Mouse (Mus musculus) right cerebral cortex, postnatal 25 days (tissue): ENCODE measurements around the gene Iqck.

ENCODE experiments used
- DNase-seq: peaks from one replicate; pipeline ENCODE4 v3.0.0; 2022

The Iqck gene

DNA sequence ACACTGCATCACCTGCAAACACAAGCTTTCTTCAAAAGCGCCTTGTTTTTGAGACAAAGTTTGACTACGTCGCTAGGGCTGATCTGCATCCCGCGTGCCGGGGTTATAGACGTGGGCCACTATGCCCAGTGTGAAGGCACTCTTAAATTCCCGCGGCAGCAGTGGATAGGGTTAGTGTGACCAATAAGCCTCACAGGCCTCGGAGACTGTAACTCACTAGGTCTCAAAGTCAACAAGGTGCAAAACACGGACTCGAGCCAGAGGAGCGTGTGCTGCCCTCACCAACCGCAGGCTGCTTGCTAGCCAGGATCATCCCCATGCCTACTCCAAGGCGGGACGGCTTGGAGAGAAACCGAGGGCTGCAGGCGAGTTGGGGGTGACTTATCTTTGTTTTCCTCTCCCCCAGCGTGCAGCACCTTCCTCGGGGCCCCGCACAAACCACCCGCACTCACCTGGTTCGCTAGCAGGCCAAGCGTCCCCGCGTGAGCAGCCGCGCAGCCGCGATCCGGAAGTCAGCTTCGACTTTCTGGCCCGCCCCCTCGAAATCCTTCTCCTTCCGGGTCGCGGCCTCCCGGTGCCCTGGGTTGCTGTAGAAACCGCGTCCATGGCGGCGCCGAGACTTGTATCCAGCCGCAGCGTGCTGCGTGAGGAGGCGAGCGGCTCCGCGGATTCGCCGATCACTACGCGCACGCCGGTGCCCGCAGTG is at the start of gene Iqck:
Gene Iqck, plus strand, starts transcription at position 582 of the 706 bp plus-strand sequence.
- peak; percentile 94 for DNase-seq

DNA sequence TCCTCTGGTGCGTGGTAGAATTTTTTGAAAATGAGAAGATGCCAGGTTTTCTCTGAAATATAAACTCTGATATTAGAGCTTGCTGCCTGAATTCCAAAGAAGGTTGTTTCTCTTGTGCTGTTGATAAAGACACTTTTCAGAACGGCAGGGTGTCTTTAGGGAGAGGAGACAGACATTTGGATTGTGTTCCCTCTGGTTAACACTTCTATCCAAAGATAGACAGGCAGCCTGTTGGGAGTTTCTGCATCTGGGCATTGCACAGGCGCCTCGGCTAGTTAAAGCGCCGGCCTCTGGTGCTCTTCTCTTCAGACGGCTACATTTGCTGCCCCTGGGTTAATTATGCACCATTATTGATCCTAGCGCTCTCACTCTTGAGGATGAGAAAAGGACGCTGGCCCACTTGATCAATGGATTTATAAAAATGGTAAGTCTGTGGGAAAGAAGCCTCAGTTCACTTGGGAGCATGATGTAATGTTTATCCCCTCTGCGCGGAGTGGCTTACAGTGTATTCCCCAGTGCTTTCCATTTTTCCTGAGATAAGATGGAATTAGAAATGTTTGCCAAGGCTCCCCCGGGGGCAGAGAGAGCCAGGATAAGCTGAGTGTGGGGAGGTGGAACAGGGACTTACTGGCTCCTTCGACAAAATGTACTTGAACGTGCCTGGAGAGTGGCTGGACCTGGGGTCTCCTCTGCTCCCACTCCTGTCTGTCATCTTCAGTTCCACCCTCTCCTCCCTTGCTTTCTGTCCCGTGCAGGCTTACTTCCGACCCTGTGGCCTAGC is 48.7 kb upstream of the Iqck start:
- DNase-seq = no peak

DNA sequence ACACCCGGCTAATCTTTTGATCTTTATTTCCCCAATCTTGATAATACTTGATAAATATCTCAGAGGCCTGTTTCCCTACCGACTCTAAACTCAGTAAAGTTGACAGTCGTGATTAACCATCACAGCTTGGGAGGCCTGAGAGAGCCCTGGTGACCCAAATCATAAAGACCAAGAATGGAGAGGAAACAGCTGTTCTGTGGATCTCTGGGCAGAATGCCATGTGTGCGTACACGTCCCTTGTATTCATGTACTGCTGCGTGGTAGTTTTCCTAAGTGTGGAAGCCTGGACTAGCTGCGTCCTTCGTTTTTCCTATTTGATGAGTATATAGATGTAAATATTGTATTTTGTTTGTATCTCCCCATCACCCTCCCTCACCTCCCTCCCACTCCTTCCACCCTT is 47.7 kb upstream of the Iqck start:
- DNase-seq = no peak

DNA sequence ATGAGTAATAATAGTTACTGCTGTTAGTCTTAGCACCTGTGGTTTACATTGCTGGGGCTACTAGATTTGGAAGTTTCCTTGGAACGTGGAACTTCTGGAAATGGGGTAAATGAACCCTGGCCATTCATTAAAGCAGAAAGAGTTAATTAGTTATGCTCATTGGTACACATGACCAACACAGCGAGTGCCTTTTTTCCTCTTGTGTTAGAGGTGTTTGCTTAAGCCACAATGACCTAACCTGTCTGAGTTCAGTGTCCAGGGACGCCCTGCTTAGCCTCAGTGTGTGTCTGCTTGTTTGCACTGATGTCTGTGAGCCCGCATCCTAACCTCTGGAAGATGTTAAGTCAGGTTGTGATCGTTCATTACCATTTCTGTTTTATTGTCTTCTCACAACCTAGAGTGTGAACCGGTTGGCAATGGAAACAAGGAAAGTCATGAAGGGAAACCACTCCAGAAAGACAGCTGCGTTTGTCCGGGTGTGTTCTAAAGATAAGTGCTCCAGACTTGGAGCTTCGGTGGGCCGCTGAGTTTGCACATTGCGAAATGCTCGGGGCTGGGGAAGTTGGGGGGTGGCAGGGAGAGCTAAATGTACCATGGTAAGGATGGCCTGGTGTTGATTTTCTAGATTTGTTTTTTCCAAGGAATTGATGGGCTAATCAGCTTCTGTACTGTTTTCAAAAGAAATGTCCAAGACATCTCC is 44.0 kb upstream of the Iqck start:
- DNase-seq = no peak

DNA sequence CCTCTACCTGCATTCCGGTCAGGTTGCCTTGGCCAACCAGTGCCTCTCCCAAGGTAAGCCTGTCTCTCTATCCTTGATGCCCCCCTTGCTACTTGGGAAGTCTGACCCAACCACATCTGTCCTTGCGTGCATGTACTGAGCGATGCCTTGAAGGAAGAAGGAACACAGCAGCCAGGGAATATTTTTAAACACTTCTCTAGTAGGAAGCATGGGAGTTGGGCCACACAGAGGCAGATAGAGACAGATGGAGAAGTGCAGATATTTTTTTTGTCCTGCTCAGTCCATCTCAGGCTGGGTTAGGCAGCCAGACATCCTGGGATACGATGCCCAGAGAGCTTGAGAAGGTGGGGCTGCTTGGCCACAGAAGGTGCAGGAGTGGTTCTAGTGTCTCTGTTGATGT is 42.0 kb upstream of the Iqck start:
- DNase-seq = no peak

DNA sequence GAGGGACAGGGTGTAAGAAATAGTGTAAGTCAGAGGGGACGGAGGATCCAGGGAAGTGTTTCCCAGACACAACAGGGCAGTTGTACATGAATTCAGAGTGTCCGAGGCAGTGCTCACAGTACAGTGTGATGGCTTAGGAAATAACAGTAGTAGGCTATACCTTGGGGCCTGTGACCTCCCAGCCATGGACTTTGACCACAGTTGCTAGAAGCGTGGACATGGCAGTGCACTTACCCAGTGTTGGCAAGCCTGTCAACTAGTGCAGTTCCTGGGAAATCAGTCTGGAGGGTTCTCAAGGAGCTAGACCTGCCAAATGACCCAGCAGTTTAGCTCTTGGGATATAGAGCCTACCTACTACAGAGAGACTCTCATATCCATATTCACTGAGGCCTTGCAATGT is 39.3 kb upstream of the Iqck start:
- no peak for DNase-seq

DNA sequence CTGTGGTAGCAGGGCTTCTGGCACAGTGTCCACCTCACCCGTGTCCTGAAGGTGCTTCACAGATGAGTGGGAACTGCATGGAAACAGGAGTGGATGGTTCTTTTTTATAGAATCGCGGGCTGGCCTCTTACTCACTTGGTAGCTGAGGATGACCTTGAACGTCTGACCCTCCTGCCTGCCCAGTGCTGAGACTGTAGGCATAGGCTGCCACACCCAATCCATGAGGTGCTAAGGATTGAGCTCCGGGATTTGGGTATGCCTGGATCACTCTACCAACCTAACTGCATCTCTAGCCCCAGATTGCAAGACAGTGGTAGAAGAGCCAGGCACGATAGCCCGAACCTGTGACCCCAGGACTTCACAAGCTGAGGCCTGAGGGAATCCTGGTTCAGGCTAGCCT is 37.8 kb upstream of the Iqck start:
- no peak for DNase-seq

DNA sequence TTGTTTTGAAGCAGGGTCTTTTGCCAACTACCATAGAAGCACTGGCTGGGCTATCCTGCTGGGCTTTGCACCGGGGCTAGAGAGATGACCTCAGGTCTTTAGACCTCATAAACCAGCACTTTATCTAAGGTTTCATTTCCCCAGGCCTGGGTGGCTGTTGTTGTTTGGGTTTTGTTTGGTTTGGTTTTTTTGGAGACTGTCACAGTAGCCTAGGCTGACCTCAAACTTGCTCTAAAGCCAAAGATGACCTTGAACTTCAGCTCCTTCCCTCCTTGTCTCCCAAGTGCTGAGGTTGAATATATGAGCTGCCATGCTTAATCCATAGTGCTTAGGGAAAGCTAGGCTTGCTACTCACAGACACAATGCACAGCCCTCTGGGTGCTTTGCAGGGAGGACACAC is 35.9 kb upstream of the Iqck start:
- no peak for DNase-seq

DNA sequence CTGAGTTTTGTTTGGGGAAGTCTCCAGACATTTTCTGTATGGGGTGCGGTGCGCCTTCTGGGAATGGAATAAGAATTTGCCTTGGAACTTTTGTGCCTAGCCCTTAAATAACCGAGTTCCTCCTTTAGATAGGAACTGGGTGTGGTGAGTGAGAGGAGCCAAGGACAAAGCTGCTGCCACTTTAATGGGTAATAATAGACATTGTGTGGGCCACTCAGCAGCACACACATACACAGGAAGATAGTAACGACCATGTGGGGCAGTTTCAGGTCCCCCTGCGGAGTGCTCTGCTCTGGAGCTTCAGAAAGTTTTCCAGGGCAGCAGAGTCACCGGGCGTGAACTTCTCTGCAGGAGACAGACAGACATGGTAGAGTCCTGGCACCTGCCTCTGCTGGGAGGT is 34.2 kb upstream of the Iqck start:
- DNase-seq = no peak

DNA sequence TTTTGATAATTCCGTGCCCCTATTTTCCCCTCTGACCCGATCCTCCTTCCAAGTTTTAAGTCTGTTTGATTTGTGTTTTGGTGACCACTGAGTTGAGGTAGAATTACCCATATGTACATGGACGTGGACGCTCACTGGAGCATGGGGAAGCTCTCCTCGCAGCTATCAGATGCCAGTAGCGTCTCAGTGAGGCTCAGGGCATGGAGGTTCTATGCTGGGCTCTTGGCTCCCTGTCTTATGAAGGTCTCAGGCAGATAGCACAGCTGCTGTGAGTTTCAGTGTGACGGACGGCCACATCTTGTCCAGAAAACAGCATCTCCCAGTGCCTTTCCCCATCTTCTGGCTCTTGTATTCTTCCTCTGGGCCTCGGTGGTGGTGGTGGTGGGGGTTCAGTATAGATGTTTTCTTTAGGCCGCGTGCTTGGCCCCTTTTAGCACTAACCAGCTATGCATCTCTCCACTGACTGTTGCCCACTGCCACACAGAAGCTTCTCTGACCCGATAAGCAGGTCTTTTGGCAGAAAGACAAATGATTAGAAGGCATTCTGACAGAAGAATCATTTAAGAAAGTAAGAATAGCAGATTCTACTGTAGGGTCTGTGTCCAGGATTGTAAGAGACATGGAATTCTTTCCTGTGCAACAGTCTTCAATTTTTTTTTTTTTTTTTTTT is 33.5 kb upstream of the Iqck start:
- DNase-seq = no peak

DNA sequence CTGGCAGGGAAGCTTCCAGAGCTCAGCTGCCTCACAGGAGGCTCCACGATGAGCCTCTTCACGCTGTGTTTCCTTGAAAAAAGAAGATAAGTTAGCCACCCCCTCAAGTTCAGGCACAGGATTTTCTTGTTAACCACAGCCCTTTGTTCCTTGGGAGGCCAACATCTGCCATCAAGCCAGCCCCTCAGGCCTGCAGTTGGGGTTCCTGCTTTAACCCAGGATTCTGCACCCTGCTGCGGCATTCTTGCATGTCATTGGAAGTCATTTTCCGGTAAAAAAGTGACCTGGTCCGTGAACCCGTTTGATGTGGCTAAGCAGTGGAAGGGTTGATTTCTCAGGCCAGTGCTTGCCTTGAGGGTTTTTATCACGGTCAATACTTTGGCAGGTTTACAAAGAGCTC is 31.1 kb upstream of the Iqck start:
- no peak for DNase-seq

DNA sequence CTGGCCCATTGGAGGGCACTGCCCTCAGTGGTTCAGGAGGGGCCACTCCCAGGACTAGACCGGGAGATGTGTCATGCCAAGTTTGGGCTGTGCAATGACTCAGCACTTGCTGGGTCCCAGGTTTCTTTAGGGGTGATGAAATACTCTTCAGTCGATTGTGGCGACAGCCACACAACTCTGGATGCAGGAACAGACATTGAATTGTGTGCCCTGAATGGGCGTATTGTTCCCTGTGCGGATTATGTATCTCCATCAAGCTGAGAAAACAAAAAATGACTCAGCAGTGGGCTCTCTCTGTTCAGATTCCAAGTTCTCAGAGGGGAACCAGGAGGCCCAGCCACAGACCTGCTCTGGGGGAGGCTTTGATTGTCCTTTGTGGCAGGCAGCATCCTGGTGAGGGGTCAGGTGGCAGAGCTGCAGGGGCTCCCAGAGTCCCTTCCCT is 27.6 kb upstream of the Iqck start:
- DNase-seq = no peak

DNA sequence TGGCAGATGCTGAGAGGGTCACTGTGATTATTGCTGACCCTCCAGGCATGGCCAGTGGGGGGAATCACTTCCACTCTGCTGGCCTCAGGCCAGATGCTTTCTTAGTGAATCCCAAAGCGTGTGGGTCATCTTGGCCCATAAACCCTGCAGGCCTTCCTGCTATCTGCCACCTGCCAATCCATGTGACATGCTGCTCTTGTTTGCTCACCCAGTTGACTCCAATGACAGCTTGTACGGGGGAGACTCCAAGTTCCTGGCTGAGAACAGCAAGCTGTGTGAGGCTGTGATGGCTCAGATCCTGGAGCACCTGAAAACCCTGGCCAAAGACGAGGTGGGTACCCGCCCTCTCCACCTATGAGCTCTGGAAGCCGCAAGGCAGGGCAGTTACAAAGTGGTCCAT is 17.7 kb upstream of the Iqck start:
- DNase-seq = no peak

DNA sequence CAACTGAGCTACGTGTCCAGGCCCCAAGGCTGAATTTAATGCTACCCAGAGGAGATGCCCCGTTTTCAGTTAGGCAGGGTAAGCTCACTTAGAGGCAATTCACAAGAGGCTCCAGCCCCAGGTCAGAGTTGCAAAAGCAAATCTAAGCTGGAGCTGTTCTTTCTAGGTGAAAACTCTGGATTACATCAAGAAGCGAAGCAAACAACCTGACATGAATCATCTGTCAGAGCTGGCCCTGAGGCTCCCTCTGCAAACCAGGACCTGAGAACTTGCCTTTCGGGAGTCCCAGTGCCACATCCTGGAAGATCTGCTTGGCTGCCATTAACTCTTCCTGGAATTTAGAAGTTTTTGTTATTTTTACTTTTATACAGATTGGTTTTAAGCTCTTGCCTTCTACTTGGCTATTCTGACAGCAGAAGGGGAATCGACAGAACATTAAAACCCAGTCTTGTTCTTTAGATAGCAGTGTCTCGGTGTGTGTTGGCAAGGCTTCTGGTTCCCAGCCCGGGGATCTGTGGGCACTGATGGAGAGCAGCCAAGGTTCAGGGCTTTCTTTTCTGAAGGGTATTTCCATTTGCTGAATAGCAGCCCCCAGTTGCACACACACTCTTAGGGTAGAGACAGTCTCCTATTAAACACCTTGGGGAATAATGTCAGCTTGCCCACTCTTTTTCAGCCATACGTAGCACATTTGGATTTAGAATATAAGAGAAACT is 14.4 kb upstream of the Iqck start:
- no peak for DNase-seq

DNA sequence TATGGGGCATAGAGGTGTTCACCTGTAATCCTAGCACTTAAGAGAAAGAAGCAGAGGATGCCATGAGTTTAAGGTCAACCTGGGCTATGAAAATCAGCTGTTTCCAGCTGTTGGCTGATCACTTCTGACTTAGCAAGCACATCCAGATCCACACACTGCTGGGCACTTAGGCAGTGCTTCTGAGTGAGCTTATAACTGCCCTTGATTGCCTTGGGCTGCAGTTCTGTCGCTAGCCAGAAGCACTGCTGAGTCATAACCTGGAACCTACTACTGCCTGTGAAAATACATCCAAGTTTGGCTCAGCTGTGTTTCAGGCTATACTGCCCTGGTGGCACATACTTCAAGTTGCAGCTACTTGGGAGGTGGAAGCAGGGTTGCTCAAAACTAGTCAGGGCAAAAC is 13.8 kb upstream of the Iqck start:
- DNase-seq = no peak

DNA sequence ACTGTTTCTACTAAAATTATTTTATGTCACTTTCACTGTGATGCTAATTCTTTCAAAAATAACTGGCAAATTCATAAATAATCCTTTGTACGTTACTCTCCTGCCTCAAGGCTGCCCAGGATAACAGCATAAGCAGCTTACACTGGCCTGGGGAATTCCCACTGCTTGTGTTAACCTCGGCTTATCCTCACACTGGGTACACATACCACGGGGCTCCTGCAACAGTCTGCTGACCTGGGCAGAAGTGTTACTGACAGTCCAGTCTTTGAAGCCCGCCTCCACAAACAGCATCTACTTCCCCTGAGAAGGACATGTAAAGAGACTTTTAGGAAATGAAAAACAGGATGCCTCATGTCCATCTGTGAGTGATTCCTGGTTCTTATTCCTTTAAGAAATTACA is 12.6 kb upstream of the Iqck start:
- no peak for DNase-seq

DNA sequence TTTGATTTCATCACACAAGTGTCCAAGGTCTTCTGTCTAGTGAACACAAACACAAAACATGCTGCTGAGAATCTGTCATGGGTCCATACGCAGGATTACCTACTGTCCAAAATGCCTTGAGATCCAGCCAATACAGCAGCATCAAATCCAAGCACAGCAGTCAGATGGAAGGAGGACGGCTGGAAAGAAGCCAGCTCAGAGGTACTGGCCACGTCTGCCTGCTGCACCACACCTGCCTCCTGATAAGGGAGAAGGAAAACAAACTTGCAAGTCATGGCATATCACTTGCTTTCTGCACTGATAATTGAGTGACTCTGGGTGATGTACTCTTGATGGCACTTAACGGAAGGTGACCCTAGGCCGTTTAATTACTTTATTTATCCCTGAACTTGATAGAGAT is 10.4 kb upstream of the Iqck start:
- no peak for DNase-seq

DNA sequence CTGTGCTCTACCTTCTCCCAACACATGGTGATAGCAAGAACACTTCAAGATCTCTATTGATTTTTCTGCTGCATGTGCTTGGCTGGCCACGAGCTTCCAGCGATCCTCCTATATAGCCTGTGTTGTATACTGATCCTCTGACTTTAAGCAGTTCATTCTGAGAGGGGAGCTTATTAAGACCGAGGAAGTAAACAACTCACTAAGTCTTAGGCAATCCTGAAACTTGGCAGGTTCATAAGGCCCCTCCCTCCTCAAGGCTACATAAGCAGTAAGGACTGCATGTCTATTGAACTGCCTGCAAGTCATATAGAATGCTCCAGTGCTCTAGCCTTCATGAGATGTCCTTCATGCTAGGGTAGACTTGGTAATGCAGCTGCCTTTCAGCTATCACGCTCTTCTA is 9.2 kb upstream of the Iqck start:
- DNase-seq = no peak

DNA sequence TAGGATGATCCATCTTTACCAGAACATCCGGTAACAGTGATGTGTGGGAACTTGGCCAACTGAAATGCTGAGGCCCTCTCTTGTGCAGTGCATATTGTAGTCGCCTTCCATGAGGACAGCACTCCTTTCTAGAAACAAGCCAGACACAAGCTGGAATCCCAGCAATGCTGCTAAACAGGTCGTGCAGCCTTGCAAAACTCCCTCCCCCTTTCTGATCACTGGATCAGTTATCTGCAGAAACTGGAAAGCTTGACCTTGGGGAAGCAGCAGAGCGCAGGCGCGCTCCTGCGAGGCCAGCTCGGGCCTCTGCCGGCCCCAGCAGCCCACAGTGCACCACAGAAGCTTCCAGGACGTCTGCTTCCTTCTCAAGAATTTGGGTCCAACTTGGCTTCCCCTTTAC is 6.8 kb upstream of the Iqck start:
- DNase-seq = no peak

DNA sequence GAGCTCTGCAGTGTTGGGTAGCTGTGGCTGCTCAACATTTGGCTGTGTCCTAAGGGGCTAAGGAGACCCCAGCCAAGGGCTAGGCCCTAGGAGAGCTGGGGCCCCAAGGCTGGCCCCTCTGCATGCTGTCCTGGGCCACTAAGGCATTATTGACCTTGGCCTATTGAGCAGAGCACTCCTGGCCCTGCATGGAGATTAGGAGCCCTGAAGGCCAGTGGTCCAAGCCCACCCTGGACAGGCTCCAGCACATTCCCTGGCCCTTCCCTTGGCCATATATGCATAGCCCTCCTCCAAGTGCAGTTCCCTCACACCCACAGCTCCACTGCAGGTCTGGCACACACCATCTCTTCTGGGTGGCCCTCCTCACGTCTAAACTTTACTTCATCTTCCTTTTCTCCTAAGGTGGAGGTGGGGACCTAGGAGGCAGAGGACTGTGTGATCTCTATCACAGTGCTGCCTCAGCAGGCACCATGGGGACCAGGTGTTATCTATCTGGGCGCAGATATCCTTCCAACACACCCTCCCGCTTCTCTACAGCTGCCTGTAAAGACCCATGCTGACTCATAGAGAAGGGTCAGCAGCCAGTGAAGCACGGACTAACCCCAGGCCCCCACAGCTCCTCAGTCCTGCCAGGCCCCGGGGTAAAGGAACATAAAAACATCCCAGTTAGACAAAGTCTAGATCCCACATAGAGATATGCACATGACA is 5.9 kb upstream of the Iqck start:
- DNase-seq = no peak

DNA sequence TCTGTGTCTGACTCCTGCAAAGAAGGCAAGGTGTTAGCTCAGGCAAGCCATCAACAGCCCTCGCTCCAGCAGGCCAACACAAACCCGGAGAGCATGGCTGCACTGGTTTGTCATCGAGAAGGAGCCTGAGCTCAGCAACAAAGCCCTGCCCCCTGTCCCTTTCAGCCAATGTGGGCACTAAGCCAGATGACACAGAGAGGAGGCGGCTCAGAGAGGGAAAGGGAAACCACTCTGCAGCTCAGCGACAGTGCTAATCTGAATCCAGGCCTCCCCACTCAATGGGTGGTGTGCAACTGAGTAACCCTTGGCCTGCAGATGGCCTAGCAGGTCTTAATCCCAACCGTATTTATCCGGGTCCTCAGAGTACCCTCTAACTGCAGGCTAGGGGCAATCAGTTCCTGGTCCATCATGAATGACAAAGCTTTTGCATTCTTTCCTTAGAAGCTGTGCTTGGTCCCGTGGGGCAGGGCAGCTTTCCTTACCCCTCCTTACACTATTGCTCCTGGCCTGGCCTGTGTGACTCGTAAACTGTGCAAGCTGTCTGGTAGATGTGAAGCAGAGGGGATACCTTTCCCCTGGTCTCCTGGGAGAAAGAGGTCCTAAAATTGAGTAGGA is 4.8 kb upstream of the Iqck start:
- DNase-seq = no peak

DNA sequence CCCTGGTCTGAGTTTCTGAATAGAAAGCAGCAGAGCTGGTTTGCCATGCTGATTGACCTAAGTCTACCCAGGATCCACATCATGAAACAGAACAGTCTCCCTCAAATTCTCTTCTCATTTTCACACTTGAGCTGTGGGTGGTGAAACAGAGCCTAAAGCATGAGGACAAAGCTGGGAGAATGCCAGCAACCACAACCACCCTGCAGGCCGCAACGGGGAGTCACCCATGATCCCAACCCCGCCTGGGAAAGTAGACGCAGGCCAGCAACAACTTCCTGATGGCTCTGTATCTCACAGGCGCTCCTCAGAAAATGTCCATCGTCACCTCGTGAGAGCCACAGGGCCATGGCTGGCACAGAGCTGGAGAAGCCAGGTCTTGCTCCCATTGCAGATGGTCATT is 4.0 kb upstream of the Iqck start:
- no peak for DNase-seq
